Mouse (Mus musculus): ENCODE results near the gene Gm20683. TPM values are rescaled to one million over a fixed set of nuclear protein-coding genes. Genes with fewer than 3 reads are reported as not detected.

Gm20683 gene
- polyA plus RNA-seq, 1 experiment from 2014 or later: 14.8 TPM

GRCm38 (mm10) chr17:25791320-25791842 is 50.2 kb downstream of the Gm20683 start:
- 30% methylated on average over 19 of the region's 19 CpGs for WGBS
- peak overlapping the region; percentile 82 for H3K9ac ChIP-seq (ENCODE audit: low read depth, low read length)
- ATAC-seq: 0 out of 2 replicates have a peak, but pooled peaks have one; percentile 1
- H3K27ac ChIP-seq (ENCODE audit: low read depth, low read length): peak overlapping the region; percentile 91
- peaks cover 13% of the 10 kb centered on the region for H3K36me3 ChIP-seq (ENCODE audit: control insufficient read depth, insufficient read depth, low read length)
- peaks cover 29% of the 10 kb centered on the region for H3K4me1 ChIP-seq (ENCODE audit: control insufficient read depth, insufficient read depth, low read depth, low read length)
- no peaks in the 10 kb centered on the region for H3K9me3 ChIP-seq (ENCODE audit: control insufficient read depth, low read length)
- peak overlapping the region; percentile 67 for H3K4me2 ChIP-seq (ENCODE audit: low read length)
- peaks cover 3% of the 10 kb centered on the region; the same call in 1 of the 2 replicates for H3K27me3 ChIP-seq (replicated peaks; ENCODE audit: control insufficient read depth, insufficient read depth, low read length)
- peak overlapping the region; percentile 73 for H3K4me3 ChIP-seq (ENCODE audit: low read length)

DNA sequence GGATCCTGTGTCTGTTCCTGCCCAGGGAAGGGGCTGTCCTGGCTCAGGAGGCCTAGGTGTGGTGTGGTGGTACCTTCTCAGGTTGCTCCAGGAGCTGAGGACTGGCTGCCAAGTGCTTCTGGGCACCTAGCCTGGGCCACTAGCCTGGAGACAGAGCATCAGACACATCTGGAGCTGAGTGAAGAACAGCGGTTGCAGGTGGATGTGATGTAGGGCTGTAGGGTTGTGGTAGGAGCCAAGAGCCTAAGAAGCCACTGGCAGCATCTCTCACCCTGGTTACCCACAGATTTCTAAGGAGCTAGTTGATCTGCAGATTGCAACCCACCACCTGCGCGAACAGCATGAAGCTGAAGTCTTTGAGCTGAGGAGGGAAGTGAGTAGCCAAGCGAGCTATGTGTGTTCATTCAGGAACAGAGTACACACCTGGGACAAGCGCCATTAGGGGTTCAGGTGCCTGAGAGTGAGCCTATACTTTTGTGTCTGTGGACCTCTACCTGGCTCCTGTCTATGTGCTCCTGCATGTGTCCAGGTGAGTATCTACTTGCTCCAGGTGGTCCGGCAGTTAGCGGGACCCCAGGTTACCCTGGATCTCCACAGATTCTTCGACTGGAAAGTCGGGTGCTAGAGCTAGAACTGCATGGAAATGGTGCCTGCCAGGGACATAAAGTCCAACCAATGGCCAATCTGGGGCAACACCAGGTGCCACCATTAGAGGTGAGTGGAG is 54.6 kb downstream of the Gm20683 start:
- Histone ChIP-seq H3K4me1 (ENCODE audit: control insufficient read depth, insufficient read depth, low read depth, low read length) (peaks cover 38% of the 10 kb centered on the region), H3K27ac (ENCODE audit: low read depth, low read length) (no peak overlapping the region), H3K9ac (ENCODE audit: low read depth, low read length) (no peak overlapping the region), H3K4me2 (ENCODE audit: low read length) (no peak overlapping the region), H3K36me3 (ENCODE audit: control insufficient read depth, insufficient read depth, low read length) (peaks cover 23% of the 10 kb centered on the region), H3K4me3 (ENCODE audit: low read length) (no peak overlapping the region), H3K9me3 (ENCODE audit: control insufficient read depth, low read length) (no peaks in the 10 kb centered on the region), H3K27me3 (replicated peaks; ENCODE audit: control insufficient read depth, insufficient read depth, low read length) (no peaks in the 10 kb centered on the region)
- 97% methylated on average over 9 of the region's 9 CpGs for WGBS
- no peak for ATAC-seq

- 83% methylated on average over 3 of the region's 3 CpGs for WGBS
- H3K36me3 ChIP-seq (ENCODE audit: control insufficient read depth, insufficient read depth, low read length): peaks cover 23% of the 10 kb centered on the region
- ATAC-seq: no peak
Measured at GRCm38 (mm10) chr17:25786280-25786679, 55.3 kb downstream of the Gm20683 start, which contains the start of gene Ccdc78. Ccdc78 (plus strand) TSS chr17:25786580.

DNA sequence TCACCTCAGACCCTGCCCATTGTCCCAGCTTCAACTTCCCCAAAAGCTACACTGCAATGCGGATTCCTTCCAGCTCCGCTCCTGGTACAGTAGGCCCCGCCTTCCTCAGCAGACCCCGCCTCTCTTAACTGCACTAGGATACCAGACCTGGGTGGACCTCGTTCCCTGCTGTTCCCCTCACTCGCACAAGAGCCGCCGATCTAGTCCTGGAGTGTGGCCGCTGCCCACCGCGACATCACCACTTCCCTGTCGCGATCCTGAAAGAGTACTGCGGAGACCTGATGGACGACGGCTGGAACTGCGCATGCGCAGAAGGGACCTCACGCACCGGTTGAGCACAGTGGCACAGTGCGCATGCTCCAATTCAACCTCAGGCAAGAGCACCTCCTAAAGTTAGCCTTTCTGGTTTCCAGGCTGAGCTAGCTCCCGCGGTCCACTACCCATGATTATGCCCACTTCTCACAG is 56.2 kb downstream of the Gm20683 start, which contains the start of gene Haghl:
Gene Haghl (minus strand): TSS at position 393 of the 465 bp plus-strand sequence.
- Histone ChIP-seq H3K36me3 (ENCODE audit: control insufficient read depth, insufficient read depth, low read length) (peaks cover 29% of the 10 kb centered on the region), H3K9ac (ENCODE audit: low read depth, low read length) (peak within 1 kb of the TSS; percentile 80), H3K4me3 (ENCODE audit: low read length) (peak within 1 kb of the TSS; percentile 70), H3K27ac (ENCODE audit: low read depth, low read length) (peak within 1 kb of the TSS; percentile 93), H3K4me2 (ENCODE audit: low read length) (peak within 1 kb of the TSS; percentile 87), H3K9me3 (ENCODE audit: control insufficient read depth, low read length) (no peaks in the 10 kb centered on the region), H3K27me3 (replicated peaks; ENCODE audit: control insufficient read depth, insufficient read depth, low read length) (no peaks in the 10 kb centered on the region), H3K4me1 (ENCODE audit: control insufficient read depth, insufficient read depth, low read depth, low read length) (peaks cover 25% of the 10 kb centered on the region)
- WGBS: 1% methylated on average over 23 of the region's 23 CpGs
- peak; percentile 86 for ATAC-seq

More at GRCm38 (mm10) chr17:25786280-25786679, 55.3 kb downstream of the Gm20683 start, which contains the start of gene Ccdc78:
- Histone ChIP-seq H3K4me2 (ENCODE audit: low read length) (peak within 1 kb of the TSS; percentile 87), H3K9ac (ENCODE audit: low read depth, low read length) (peak within 1 kb of the TSS; percentile 80), H3K27me3 (replicated peaks; ENCODE audit: control insufficient read depth, insufficient read depth, low read length) (no peaks in the 10 kb centered on the region), H3K4me1 (ENCODE audit: control insufficient read depth, insufficient read depth, low read depth, low read length) (peaks cover 35% of the 10 kb centered on the region), H3K9me3 (ENCODE audit: control insufficient read depth, low read length) (no peaks in the 10 kb centered on the region), H3K4me3 (ENCODE audit: low read length) (peak within 1 kb of the TSS; percentile 70), H3K27ac (ENCODE audit: low read depth, low read length) (peak within 1 kb of the TSS; percentile 93)

Small RNA genes within 50 kb of the gene (microRNA-seq; reads per million reads assigned to microRNA genes)
- not detected for gene Mir3082

Other genes starting within 250 kb of the Gm20683 start
- 5.5 and 11.3 TPM in 2 replicates for gene Gng13, start 124.6 kb downstream of the Gm20683 start, polyA plus RNA-seq (2015; fragmentation: Nextera tagmentation; extraction: Ambion mirVana)
- gene Chtf18, start 114.3 kb downstream of the Gm20683 start, polyA plus RNA-seq (2015; fragmentation: Nextera tagmentation; extraction: Ambion mirVana): 6.4 and 7.4 TPM in 2 replicates
- 32.9 and 33.0 TPM in 2 replicates for gene Rpusd1, start 114.1 kb downstream of the Gm20683 start, polyA plus RNA-seq (2015; fragmentation: Nextera tagmentation; extraction: Ambion mirVana)
- not detected in 2 replicates for gene Mslnl, start 105.7 kb downstream of the Gm20683 start, polyA plus RNA-seq (2015; fragmentation: Nextera tagmentation; extraction: Ambion mirVana)
- gene Msln, start 87.4 kb downstream of the Gm20683 start, polyA plus RNA-seq (2015; fragmentation: Nextera tagmentation; extraction: Ambion mirVana): 0.52 and 0.76 TPM in 2 replicates
- gene Narfl, start 68.0 kb downstream of the Gm20683 start, polyA plus RNA-seq (2015; fragmentation: Nextera tagmentation; extraction: Ambion mirVana): 29.9 and 30.4 TPM in 2 replicates
- gene Haghl, start 56.1 kb downstream of the Gm20683 start, polyA plus RNA-seq (2015; fragmentation: Nextera tagmentation; extraction: Ambion mirVana): 149 and 169 TPM in 2 replicates
- gene Ccdc78, start 55.2 kb downstream of the Gm20683 start, polyA plus RNA-seq (2015; fragmentation: Nextera tagmentation; extraction: Ambion mirVana): 0.21 and 0.28 TPM in 2 replicates
- 99.9 and 103 TPM in 2 replicates for gene Fam173a, start 48.9 kb downstream of the Gm20683 start, polyA plus RNA-seq (2015; fragmentation: Nextera tagmentation; extraction: Ambion mirVana)
- 1.6 and 2.2 TPM in 2 replicates for gene AC134908.4, start 46.1 kb downstream of the Gm20683 start, polyA plus RNA-seq (2015; fragmentation: Nextera tagmentation; extraction: Ambion mirVana)
- 79.4 and 88.8 TPM in 2 replicates for gene Metrn, start 44.6 kb downstream of the Gm20683 start, polyA plus RNA-seq (2015; fragmentation: Nextera tagmentation; extraction: Ambion mirVana)
- gene Fbxl16, start 32.7 kb downstream of the Gm20683 start, polyA plus RNA-seq (2015; fragmentation: Nextera tagmentation; extraction: Ambion mirVana): 38.1 and 43.0 TPM in 2 replicates
- gene Wdr24, start 18.1 kb downstream of the Gm20683 start, polyA plus RNA-seq (2015; fragmentation: Nextera tagmentation; extraction: Ambion mirVana): 29.7 and 32.7 TPM in 2 replicates
- gene Jmjd8, start 12.9 kb downstream of the Gm20683 start, polyA plus RNA-seq (2015; fragmentation: Nextera tagmentation; extraction: Ambion mirVana): 51.0 and 55.4 TPM in 2 replicates
- 397 and 428 TPM in 2 replicates for gene Stub1, start 8.4 kb downstream of the Gm20683 start, polyA plus RNA-seq (2015; fragmentation: Nextera tagmentation; extraction: Ambion mirVana)
- 61.6 and 73.4 TPM in 2 replicates for gene Rhbdl1, start 4.5 kb downstream of the Gm20683 start, polyA plus RNA-seq (2015; fragmentation: Nextera tagmentation; extraction: Ambion mirVana)
- gene Rhot2, start 3.1 kb upstream of the Gm20683 start, polyA plus RNA-seq (2015; fragmentation: Nextera tagmentation; extraction: Ambion mirVana): 16.9 and 20.3 TPM in 2 replicates
- 13.1 and 16.2 TPM in 2 replicates for gene Wdr90, start 19.7 kb upstream of the Gm20683 start, polyA plus RNA-seq (2015; fragmentation: Nextera tagmentation; extraction: Ambion mirVana)
- gene Mcrip2, start 27.0 kb upstream of the Gm20683 start, polyA plus RNA-seq (2015; fragmentation: Nextera tagmentation; extraction: Ambion mirVana): 34.1 and 38.9 TPM in 2 replicates
- 63.4 and 67.5 TPM in 2 replicates for gene Mettl26, start 33.3 kb upstream of the Gm20683 start, polyA plus RNA-seq (2015; fragmentation: Nextera tagmentation; extraction: Ambion mirVana)
- 0.34 and 0.51 TPM in 2 replicates for gene Wfikkn1, start 39.1 kb upstream of the Gm20683 start, polyA plus RNA-seq (2015; fragmentation: Nextera tagmentation; extraction: Ambion mirVana)
- gene Rab40c, start 78.0 kb upstream of the Gm20683 start, polyA plus RNA-seq (2015; fragmentation: Nextera tagmentation; extraction: Ambion mirVana): 49.5 and 50.8 TPM in 2 replicates
- 83.1 and 90.5 TPM in 2 replicates for gene Pigq, start 103.2 kb upstream of the Gm20683 start, polyA plus RNA-seq (2015; fragmentation: Nextera tagmentation; extraction: Ambion mirVana)
- gene Nhlrc4, start 103.2 kb upstream of the Gm20683 start, polyA plus RNA-seq (2015; fragmentation: Nextera tagmentation; extraction: Ambion mirVana): 0.19 and 0.52 TPM in 2 replicates
- 3.9 and 4.7 TPM in 2 replicates for gene A930017K11Rik, start 110.8 kb upstream of the Gm20683 start, polyA plus RNA-seq (2015; fragmentation: Nextera tagmentation; extraction: Ambion mirVana)
- gene Capn15, start 144.0 kb upstream of the Gm20683 start, polyA plus RNA-seq (2015; fragmentation: Nextera tagmentation; extraction: Ambion mirVana): 20.6 and 25.5 TPM in 2 replicates
- 12.8 and 23.0 TPM in 2 replicates for gene Rab11fip3, start 227.8 kb upstream of the Gm20683 start, polyA plus RNA-seq (2015; fragmentation: Nextera tagmentation; extraction: Ambion mirVana)
- gene Decr2, start 248.6 kb upstream of the Gm20683 start, polyA plus RNA-seq (2015; fragmentation: Nextera tagmentation; extraction: Ambion mirVana): 45.6 and 45.7 TPM in 2 replicates